Mouse (Mus musculus): Measurements from ENCODE around the gene Clpsl2. TPM values are rescaled to one million over a fixed set of nuclear protein-coding genes. Genes with fewer than 3 reads are reported as not detected.

Gene Clpsl2
- polyA plus RNA-seq (2015; fragmentation: Nextera tagmentation; extraction: Ambion mirVana): not detected in 2 replicates

DNA sequence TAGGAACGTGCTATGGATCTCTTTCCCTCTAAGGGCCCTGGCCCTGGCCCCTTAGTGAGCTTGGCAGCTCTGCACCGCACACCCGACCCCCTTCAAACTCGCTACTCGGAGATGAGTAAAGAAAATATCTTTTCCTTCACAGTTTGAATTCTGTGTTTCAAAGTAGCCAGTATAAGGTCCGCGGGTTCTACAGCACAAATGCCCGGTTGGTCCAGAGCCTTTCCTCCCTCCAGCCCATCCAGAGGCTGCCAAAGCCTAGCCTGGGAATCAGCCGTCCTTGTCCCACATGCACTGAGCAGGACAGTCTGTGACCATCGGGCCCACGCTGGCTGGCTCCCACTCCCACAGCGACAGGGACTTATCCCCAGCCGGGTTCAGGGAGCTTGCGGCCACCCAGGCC lies at the start of gene Clpsl2:
Gene Clpsl2, plus strand, starts transcription at position 301 of the 400 bp plus-strand sequence.
- ATAC-seq (ENCODE audit: low read depth): no peak
- 0 out of 2 replicates have a peak, but pooled peaks cover 3% of the 10 kb centered on the region for H3K4me1 ChIP-seq (replicated peaks)
- WGBS (ENCODE audit: insufficient replicate concordance): 64% methylated on average over 14 of the region's 14 CpGs

DNA sequence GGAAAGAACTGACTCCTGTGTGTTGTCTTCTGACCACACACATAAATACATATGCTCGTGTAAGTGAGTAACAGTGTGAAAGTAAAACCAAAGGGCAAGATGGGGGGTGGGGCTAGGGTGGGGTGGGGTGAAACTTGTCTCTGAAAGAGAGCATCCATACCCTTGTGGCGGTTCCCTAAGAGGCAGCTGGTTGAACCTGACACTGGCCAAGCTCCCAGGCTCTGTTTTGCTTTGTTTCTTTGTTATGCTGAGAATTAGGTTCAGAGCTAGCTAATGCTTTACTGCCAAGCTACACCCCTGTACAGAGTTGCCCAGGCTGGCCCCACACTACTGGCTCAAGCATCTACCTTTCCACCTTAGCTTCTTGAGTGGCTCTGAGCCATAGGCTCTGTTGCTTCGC lies 48.7 kb upstream of the Clpsl2 start:
- H3K4me1 ChIP-seq (replicated peaks): no peaks in the 10 kb centered on the region
- H3K4me3 ChIP-seq (replicated peaks): no peak overlapping the region
- no peak overlapping the region for H3K4me2 ChIP-seq
- no peak for DNase-seq
- no peaks in the 10 kb centered on the region for H3K9me3 ChIP-seq (replicated peaks)
- no peaks in the 10 kb centered on the region for H3K27me3 ChIP-seq
- 60% methylated on average over 3 of the region's 3 CpGs for WGBS (ENCODE audit: insufficient replicate concordance)
- no peak overlapping the region for H3K9ac ChIP-seq
- ATAC-seq (ENCODE audit: low read depth): no peak
- no peak overlapping the region for H3K27ac ChIP-seq
- H3K36me3 ChIP-seq: no peaks in the 10 kb centered on the region

More for the DNA sequence above, at the start of gene Clpsl2:
- Histone ChIP-seq H3K9me3 (replicated peaks) (no peaks in the 10 kb centered on the region), H3K4me2 (no peak within 1 kb of the TSS), H3K9ac (no peak within 1 kb of the TSS), H3K27ac (no peak within 1 kb of the TSS), H3K27me3 (peaks cover 4% of the 10 kb centered on the region; the same call in 1 of the 2 replicates), H3K4me3 (replicated peaks) (no peak within 1 kb of the TSS), H3K36me3 (no peaks in the 10 kb centered on the region)
- DNase-seq: no peak

GRCm38 (mm10) chr17:28502196-28502821 lies 46.9 kb upstream of the Clpsl2 start:
- DNase-seq: no peak
- WGBS (ENCODE audit: insufficient replicate concordance): 25% methylated on average over 7 of the region's 7 CpGs
- ATAC-seq (ENCODE audit: low read depth): no peak
- Histone ChIP-seq H3K4me1 (replicated peaks) (peaks cover 2% of the 10 kb centered on the region), H3K4me2 (no peak overlapping the region), H3K4me3 (replicated peaks) (no peak overlapping the region), H3K27ac (no peak overlapping the region), H3K36me3 (no peaks in the 10 kb centered on the region), H3K9ac (no peak overlapping the region), H3K9me3 (replicated peaks) (no peaks in the 10 kb centered on the region), H3K27me3 (no peaks in the 10 kb centered on the region)

GRCm38 (mm10) chr17:28504182-28504581 lies 45.0 kb upstream of the Clpsl2 start:
- ATAC-seq (ENCODE audit: low read depth) (no peak), DNase-seq (no peak)
- H3K9ac ChIP-seq: no peak overlapping the region
- H3K27me3 ChIP-seq: no peaks in the 10 kb centered on the region
- no peak overlapping the region for H3K27ac ChIP-seq
- peaks cover 6% of the 10 kb centered on the region for H3K4me1 ChIP-seq (replicated peaks)
- H3K36me3 ChIP-seq: no peaks in the 10 kb centered on the region
- 68% methylated on average over 6 of the region's 6 CpGs for WGBS (ENCODE audit: insufficient replicate concordance)
- no peak overlapping the region for H3K4me3 ChIP-seq (replicated peaks)
- H3K9me3 ChIP-seq (replicated peaks): no peaks in the 10 kb centered on the region
- H3K4me2 ChIP-seq: no peak overlapping the region

- Histone ChIP-seq H3K27me3 (peaks cover 7% of the 10 kb centered on the region), H3K9me3 (replicated peaks) (no peaks in the 10 kb centered on the region), H3K27ac (no peak overlapping the region), H3K4me3 (replicated peaks) (no peak overlapping the region), H3K4me2 (no peak overlapping the region), H3K4me1 (replicated peaks) (peaks cover 9% of the 10 kb centered on the region), H3K9ac (no peak overlapping the region), H3K36me3 (no peaks in the 10 kb centered on the region)
- DNase-seq: no peak
- no peak for ATAC-seq (ENCODE audit: low read depth)
- WGBS (ENCODE audit: insufficient replicate concordance): 78% methylated on average over 4 of the region's 4 CpGs
These were observed 43.6 kb upstream of the Clpsl2 start for GRCm38 (mm10) chr17:28505591-28505990.

DNA sequence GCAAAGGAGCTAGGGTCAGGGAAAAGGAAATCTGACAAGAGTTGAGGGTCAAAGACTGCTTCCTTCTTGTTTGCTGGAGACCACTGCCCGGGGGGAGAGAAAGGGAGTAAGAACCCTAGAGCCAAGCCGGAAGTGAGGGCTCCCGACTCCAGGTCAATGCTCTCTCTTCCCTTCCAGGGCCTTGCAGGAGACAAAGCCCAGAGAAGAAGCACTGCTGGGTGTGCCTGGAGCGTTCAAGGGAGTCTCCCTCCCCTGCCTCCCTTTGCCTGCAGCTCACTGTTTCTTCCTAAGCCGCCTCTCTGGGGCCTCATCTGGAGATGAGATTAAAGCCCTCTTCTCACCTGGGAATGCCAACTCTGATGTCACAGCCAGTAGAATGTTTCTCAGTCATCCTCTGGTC lies 42.3 kb upstream of the Clpsl2 start:
- ATAC-seq (ENCODE audit: low read depth) (no peak), DNase-seq (no peak)
- 32% methylated on average over 5 of the region's 5 CpGs for WGBS (ENCODE audit: insufficient replicate concordance)
- peaks cover 16% of the 10 kb centered on the region for H3K4me1 ChIP-seq (replicated peaks)
- no peaks in the 10 kb centered on the region for H3K36me3 ChIP-seq
- H3K9me3 ChIP-seq (replicated peaks): no peaks in the 10 kb centered on the region
- no peak overlapping the region for H3K9ac ChIP-seq
- H3K4me2 ChIP-seq: no peak overlapping the region
- no peak overlapping the region for H3K27ac ChIP-seq
- H3K4me3 ChIP-seq (replicated peaks): no peak overlapping the region
- peaks cover 12% of the 10 kb centered on the region for H3K27me3 ChIP-seq

DNA sequence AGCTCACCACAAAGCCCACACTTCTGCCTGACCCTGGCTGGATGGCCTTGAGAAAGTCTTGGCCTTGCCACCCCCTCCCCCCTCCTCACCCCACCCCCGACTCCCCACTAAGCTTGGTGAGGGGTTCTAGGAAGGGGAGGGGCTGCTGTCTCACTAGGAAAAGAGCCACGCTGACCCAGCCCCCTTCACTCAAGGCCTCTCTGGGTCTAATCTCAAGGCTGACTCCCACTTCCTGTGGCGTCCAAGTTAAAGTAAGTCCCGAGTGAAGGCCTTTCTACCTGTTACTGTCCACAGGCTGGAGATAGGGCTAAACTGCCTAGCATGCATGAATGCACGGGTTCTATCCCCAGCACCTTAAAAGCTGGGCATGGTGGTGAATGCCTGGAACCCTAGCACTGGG lies 41.7 kb upstream of the Clpsl2 start:
- Histone ChIP-seq H3K4me3 (replicated peaks) (no peak overlapping the region), H3K27me3 (peaks cover 17% of the 10 kb centered on the region), H3K36me3 (no peaks in the 10 kb centered on the region), H3K9ac (no peak overlapping the region), H3K4me2 (no peak overlapping the region), H3K27ac (no peak overlapping the region), H3K4me1 (replicated peaks) (peaks cover 22% of the 10 kb centered on the region), H3K9me3 (replicated peaks) (no peaks in the 10 kb centered on the region)
- DNase-seq (no peak), ATAC-seq (ENCODE audit: low read depth) (no peak)
- 10% methylated on average over 5 of the region's 5 CpGs for WGBS (ENCODE audit: insufficient replicate concordance)

- Histone ChIP-seq H3K27me3 (peaks cover 32% of the 10 kb centered on the region), H3K4me3 (replicated peaks) (no peak overlapping the region), H3K4me1 (replicated peaks) (peaks cover 47% of the 10 kb centered on the region), H3K9me3 (replicated peaks) (no peaks in the 10 kb centered on the region), H3K36me3 (no peaks in the 10 kb centered on the region), H3K4me2 (peak overlapping the region; percentile 41), H3K9ac (no peak overlapping the region), H3K27ac (peak overlapping the region; percentile 29; the same call in 1 of the 2 replicates)
- WGBS (ENCODE audit: insufficient replicate concordance): 6% methylated on average over 28 of the region's 28 CpGs
- DNase-seq (no peak), ATAC-seq (ENCODE audit: low read depth) (no peak)
These were observed 38.5 kb upstream of the Clpsl2 start for GRCm38 (mm10) chr17:28510445-28511342.

DNA sequence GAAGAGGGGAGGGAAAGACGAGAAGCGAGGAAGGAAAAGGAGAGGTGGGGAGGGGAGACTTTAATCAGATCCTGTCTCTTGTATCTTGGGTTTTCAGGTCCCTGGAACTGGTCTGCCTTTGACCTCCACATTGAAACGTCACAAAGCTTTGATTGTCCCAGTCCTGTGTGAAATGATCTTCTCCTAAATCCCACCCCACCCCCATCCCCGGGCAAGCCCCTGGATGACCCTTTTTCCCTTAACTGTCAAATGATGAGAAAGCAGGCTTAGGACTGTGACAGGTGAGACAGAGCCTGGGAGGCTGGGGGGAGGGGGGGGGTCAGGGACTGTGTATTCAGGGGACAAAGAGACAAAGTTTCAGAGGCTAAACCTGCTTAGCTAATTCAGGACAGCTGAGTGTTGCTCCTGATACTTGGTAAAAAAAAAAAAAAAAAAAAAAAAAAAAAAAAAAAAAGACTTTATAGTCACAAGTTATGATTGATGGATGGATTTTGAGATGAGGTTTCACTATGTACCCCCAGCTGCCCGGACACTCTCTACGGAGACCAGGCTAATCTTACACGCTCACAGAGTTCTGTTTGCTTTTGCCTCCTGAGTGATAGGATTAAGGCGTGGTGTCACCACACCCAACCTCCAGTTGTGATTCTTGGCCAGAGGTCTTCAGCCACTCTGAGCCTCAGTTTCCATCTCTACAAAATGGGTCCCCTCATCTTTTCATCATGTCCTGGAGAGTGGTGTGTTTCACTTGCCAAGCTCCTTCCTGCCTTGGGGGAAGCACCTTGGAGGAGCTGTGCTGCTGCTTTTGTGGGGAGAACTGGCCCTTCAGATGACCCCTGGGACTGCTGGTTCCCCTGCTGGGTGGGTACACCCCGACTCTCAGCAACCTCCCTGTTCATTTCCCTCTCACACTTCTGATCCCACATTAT lies 37.3 kb upstream of the Clpsl2 start:
- H3K27me3 ChIP-seq: peaks cover 44% of the 10 kb centered on the region
- no peak overlapping the region for H3K4me3 ChIP-seq (replicated peaks)
- WGBS (ENCODE audit: insufficient replicate concordance): 20% methylated on average over 9 of the region's 9 CpGs
- peaks cover 52% of the 10 kb centered on the region for H3K4me1 ChIP-seq (replicated peaks)
- DNase-seq (no peak), ATAC-seq (ENCODE audit: low read depth) (no peak)
- no peaks in the 10 kb centered on the region for H3K9me3 ChIP-seq (replicated peaks)
- no peaks in the 10 kb centered on the region for H3K36me3 ChIP-seq
- H3K4me2 ChIP-seq: no peak overlapping the region
- H3K9ac ChIP-seq: no peak overlapping the region
- H3K27ac ChIP-seq: no peak overlapping the region

GRCm38 (mm10) chr17:28512696-28513095 lies 36.5 kb upstream of the Clpsl2 start:
- WGBS (ENCODE audit: insufficient replicate concordance): 48% methylated on average over 6 of the region's 6 CpGs
- Histone ChIP-seq H3K9ac (no peak overlapping the region), H3K9me3 (replicated peaks) (no peaks in the 10 kb centered on the region), H3K36me3 (no peaks in the 10 kb centered on the region), H3K4me1 (replicated peaks) (peaks cover 50% of the 10 kb centered on the region), H3K4me3 (replicated peaks) (no peak overlapping the region), H3K27me3 (peaks cover 52% of the 10 kb centered on the region), H3K4me2 (no peak overlapping the region), H3K27ac (peak overlapping the region; percentile 8)
- DNase-seq (no peak), ATAC-seq (ENCODE audit: low read depth) (peak; percentile 38; the same call in 1 of the 2 replicates)

- DNase-seq: no peak
- peaks cover 59% of the 10 kb centered on the region for H3K27me3 ChIP-seq
- peaks cover 56% of the 10 kb centered on the region for H3K4me1 ChIP-seq (replicated peaks)
- no peak overlapping the region for H3K4me3 ChIP-seq (replicated peaks)
- H3K4me2 ChIP-seq: no peak overlapping the region
- no peak overlapping the region for H3K9ac ChIP-seq
- H3K27ac ChIP-seq: peak overlapping the region; percentile 58
- H3K9me3 ChIP-seq (replicated peaks): no peaks in the 10 kb centered on the region
- no peak for ATAC-seq (ENCODE audit: low read depth)
- no peaks in the 10 kb centered on the region for H3K36me3 ChIP-seq
- WGBS (ENCODE audit: insufficient replicate concordance): 40% methylated on average over 1 of the region's 1 CpGs
These were observed 35.9 kb upstream of the Clpsl2 start for GRCm38 (mm10) chr17:28513337-28513736.
